Mouse (Mus musculus) heart, embryonic 13.5 days (tissue): ENCODE data around the gene Kmt2e. TPM values are rescaled to one million over a fixed set of nuclear protein-coding genes. Genes with fewer than 3 reads are reported as not detected.

Experiments used
- ATAC-seq: fragments of 200-750 bp; cut with Nextera tagmentation; 2 replicates; pipeline ENCODE4 v1.8.0; 2017; ENCODE audit warnings: moderate TSS enrichment; ENCODE audit not compliant: insufficient number of reproducible peaks, low FRiP score, low TSS enrichment; ENCODE audit errors: extremely low read depth
- H3K27ac ChIP-seq: fragments of 300-500 bp; sonication (generic); replicated peaks from 2 replicates; pipeline ENCODE4 v1.5.1; 2015; ENCODE audit warnings: moderate library complexity, mild to moderate bottlenecking, inconsistent platforms
- H3K27me3 ChIP-seq: fragments of 300-500 bp; sonication (generic); replicated peaks from 2 replicates; pipeline ENCODE4 v1.6.1; 2015; ENCODE audit warnings: mild to moderate bottlenecking, inconsistent platforms
- H3K36me3 ChIP-seq: fragments of 300-500 bp; sonication (generic); 2 replicates; pipeline ENCODE4 v1.6.1; 2015; ENCODE audit warnings: mild to moderate bottlenecking, inconsistent platforms
- H3K4me1 ChIP-seq: fragments of 300-500 bp; sonication (generic); 2 replicates; pipeline ENCODE4 v1.6.1; 2015; ENCODE audit warnings: inconsistent platforms
- H3K4me2 ChIP-seq: fragments of 300-500 bp; sonication (generic); 2 replicates; pipeline ENCODE4 v1.6.1; 2015; ENCODE audit warnings: inconsistent platforms, mild to moderate bottlenecking, moderate library complexity
- H3K4me3 ChIP-seq: fragments of 300-500 bp; sonication (generic); 2 replicates; pipeline ENCODE4 v1.5.1; 2015; ENCODE audit warnings: moderate library complexity, mild to moderate bottlenecking, inconsistent platforms
- H3K9ac ChIP-seq: fragments of 300-500 bp; sonication (generic); 2 replicates; pipeline ENCODE4 v1.6.1; 2015; ENCODE audit warnings: inconsistent platforms, mild to moderate bottlenecking, moderate library complexity
- H3K9me3 ChIP-seq: fragments of 300-500 bp; sonication (generic); 2 replicates; pipeline ENCODE4 v1.6.1; 2016; ENCODE audit warnings: inconsistent platforms
- WGBS: fragments of 180-500 bp; shearing (Covaris S2); methylation state at CpG from one replicate; pipeline ENCODE4 v1.1.7; 2015; ENCODE audit warnings: mixed read lengths; 5-methylcytosine and 5-hydroxymethylcytosine counted together
- polyA plus RNA-seq: library from polyadenylated mRNA; unstranded; fragments of >200 nt; fragmentation: Nextera tagmentation; extraction: Ambion mirVana; gene quantifications from 2 replicates; pipeline ENCODE4 v1.2.1, GENCODE M21; 2015

The Kmt2e gene
- polyA plus RNA-seq, 1 experiment from 2014 or later: 61.7 TPM

GRCm38 (mm10) chr5:23410718-23411101, 23.5 kb upstream of the Kmt2e start:
- WGBS: 75% methylated on average over 2 of the region's 2 CpGs
- Histone ChIP-seq H3K27me3 (no peaks in the 10 kb centered on the region), H3K4me1 (peaks cover 88% of the 10 kb centered on the region), H3K36me3 (peaks cover 39% of the 10 kb centered on the region), H3K27ac (peak overlapping the region; percentile 74), H3K4me3 (no peak overlapping the region), H3K9me3 (no peaks in the 10 kb centered on the region), H3K9ac (0 out of 2 replicates have a peak overlapping the region, but pooled peaks have one; percentile 11), H3K4me2 (0 out of 2 replicates have a peak overlapping the region, but pooled peaks have one; percentile 2)
- no peak for ATAC-seq

GRCm38 (mm10) chr5:23411640-23412039, 22.6 kb upstream of the Kmt2e start:
- H3K9me3 ChIP-seq: no peaks in the 10 kb centered on the region
- no peak overlapping the region for H3K4me2 ChIP-seq
- no peak for ATAC-seq
- no peak overlapping the region for H3K4me3 ChIP-seq
- H3K9ac ChIP-seq: no peak overlapping the region
- peaks cover 97% of the 10 kb centered on the region for H3K4me1 ChIP-seq
- WGBS: 90% methylated on average over 10 of the region's 10 CpGs
- 0 out of 2 replicates have a peak overlapping the region, but pooled peaks have one; percentile 12 for H3K27ac ChIP-seq
- H3K36me3 ChIP-seq: peaks cover 31% of the 10 kb centered on the region
- H3K27me3 ChIP-seq: no peaks in the 10 kb centered on the region

- H3K4me1 ChIP-seq: peaks cover 99% of the 10 kb centered on the region
- 0 out of 2 replicates have a peak overlapping the region, but pooled peaks have one; percentile 14 for H3K9ac ChIP-seq
- WGBS: 50% methylated on average over 5 of the region's 5 CpGs
- peaks cover 37% of the 10 kb centered on the region for H3K36me3 ChIP-seq
- no peak overlapping the region for H3K4me2 ChIP-seq
- ATAC-seq: no peak
- H3K27ac ChIP-seq: 0 out of 2 replicates have a peak overlapping the region, but pooled peaks have one; percentile 28
- no peaks in the 10 kb centered on the region for H3K9me3 ChIP-seq
- no peak overlapping the region for H3K4me3 ChIP-seq
- no peaks in the 10 kb centered on the region for H3K27me3 ChIP-seq
Measured at GRCm38 (mm10) chr5:23412247-23412948, 21.8 kb upstream of the Kmt2e start.

- H3K36me3 ChIP-seq: peaks cover 37% of the 10 kb centered on the region
- H3K9me3 ChIP-seq: no peaks in the 10 kb centered on the region
- 74% methylated on average over 4 of the region's 4 CpGs for WGBS
- no peak for ATAC-seq
- H3K27me3 ChIP-seq: no peaks in the 10 kb centered on the region
- H3K27ac ChIP-seq: peak overlapping the region; percentile 28; the same call in 1 of the 2 replicates
- peak overlapping the region; percentile 44 for H3K9ac ChIP-seq
- H3K4me2 ChIP-seq: no peak overlapping the region
- no peak overlapping the region for H3K4me3 ChIP-seq
- H3K4me1 ChIP-seq: peaks cover 99% of the 10 kb centered on the region
Measured at GRCm38 (mm10) chr5:23413058-23413457, 21.2 kb upstream of the Kmt2e start.

- 60% methylated on average over 12 of the region's 12 CpGs for WGBS
- ATAC-seq: no peak
- Histone ChIP-seq H3K4me3 (no peak overlapping the region), H3K27ac (peak overlapping the region; percentile 63), H3K36me3 (peaks cover 29% of the 10 kb centered on the region), H3K9ac (peak overlapping the region; percentile 57), H3K4me2 (0 out of 2 replicates have a peak overlapping the region, but pooled peaks have one; percentile 3), H3K27me3 (no peaks in the 10 kb centered on the region), H3K9me3 (no peaks in the 10 kb centered on the region), H3K4me1 (peaks cover 93% of the 10 kb centered on the region)
Measured at GRCm38 (mm10) chr5:23413575-23414470, 20.4 kb upstream of the Kmt2e start.

GRCm38 (mm10) chr5:23414490-23415126, 19.6 kb upstream of the Kmt2e start:
- no peak for ATAC-seq

GRCm38 (mm10) chr5:23415571-23416285, 18.5 kb upstream of the Kmt2e start:
- H3K27ac ChIP-seq: peak overlapping the region; percentile 71
- H3K27me3 ChIP-seq: no peaks in the 10 kb centered on the region
- 0 out of 2 replicates have a peak overlapping the region, but pooled peaks have one; percentile 1 for H3K9ac ChIP-seq
- H3K4me2 ChIP-seq: peak overlapping the region; percentile 39
- no peak; the same call in 1 of the 2 replicates for ATAC-seq
- H3K9me3 ChIP-seq: no peaks in the 10 kb centered on the region
- no peak overlapping the region for H3K4me3 ChIP-seq
- peaks cover 22% of the 10 kb centered on the region for H3K36me3 ChIP-seq
- 17% methylated on average over 7 of the region's 7 CpGs for WGBS
- H3K4me1 ChIP-seq: peaks cover 93% of the 10 kb centered on the region

More at GRCm38 (mm10) chr5:23414490-23415126, 19.6 kb upstream of the Kmt2e start:
- no peaks in the 10 kb centered on the region for H3K27me3 ChIP-seq
- 0 out of 2 replicates have a peak overlapping the region, but pooled peaks have one; percentile 3 for H3K4me2 ChIP-seq
- peaks cover 93% of the 10 kb centered on the region for H3K4me1 ChIP-seq
- peak overlapping the region; percentile 63 for H3K27ac ChIP-seq
- H3K36me3 ChIP-seq: peaks cover 26% of the 10 kb centered on the region
- WGBS: 36% methylated on average over 4 of the region's 4 CpGs
- H3K4me3 ChIP-seq: no peak overlapping the region
- H3K9ac ChIP-seq: peak overlapping the region; percentile 57
- no peaks in the 10 kb centered on the region for H3K9me3 ChIP-seq

- H3K4me3 ChIP-seq: no peak overlapping the region
- H3K4me2 ChIP-seq: peak overlapping the region; percentile 39
- H3K27me3 ChIP-seq: no peaks in the 10 kb centered on the region
- 0 out of 2 replicates have a peak overlapping the region, but pooled peaks have one; percentile 1 for H3K9ac ChIP-seq
- H3K4me1 ChIP-seq: peaks cover 90% of the 10 kb centered on the region
- peak overlapping the region; percentile 71 for H3K27ac ChIP-seq
- no peak for ATAC-seq
- H3K36me3 ChIP-seq: peaks cover 19% of the 10 kb centered on the region
- no peaks in the 10 kb centered on the region for H3K9me3 ChIP-seq
- WGBS: 33% methylated on average over 6 of the region's 6 CpGs
Measured at GRCm38 (mm10) chr5:23416286-23416643, 18.0 kb upstream of the Kmt2e start.

GRCm38 (mm10) chr5:23417716-23418115, 16.5 kb upstream of the Kmt2e start:
- H3K36me3 ChIP-seq: peaks cover 14% of the 10 kb centered on the region
- peak overlapping the region; percentile 84 for H3K9ac ChIP-seq
- H3K27ac ChIP-seq: peak overlapping the region; percentile 92
- ATAC-seq: no peak
- H3K27me3 ChIP-seq: no peaks in the 10 kb centered on the region
- peak overlapping the region; percentile 61 for H3K4me3 ChIP-seq
- 55% methylated on average over 2 of the region's 2 CpGs for WGBS
- H3K9me3 ChIP-seq: no peaks in the 10 kb centered on the region
- H3K4me1 ChIP-seq: peaks cover 76% of the 10 kb centered on the region
- H3K4me2 ChIP-seq: peak overlapping the region; percentile 84

GRCm38 (mm10) chr5:23418147-23418781, 16.0 kb upstream of the Kmt2e start:
- peak; percentile 84 for ATAC-seq
- WGBS: under 1% methylated on average over 40 of the region's 40 CpGs

More at GRCm38 (mm10) chr5:23418147-23418781, 16.0 kb upstream of the Kmt2e start:
- Histone ChIP-seq H3K9me3 (no peaks in the 10 kb centered on the region), H3K27me3 (no peaks in the 10 kb centered on the region), H3K36me3 (peaks cover 20% of the 10 kb centered on the region), H3K4me3 (peak overlapping the region; percentile 61), H3K27ac (peak overlapping the region; percentile 92), H3K4me2 (peak overlapping the region; percentile 84), H3K9ac (peak overlapping the region; percentile 84), H3K4me1 (peaks cover 73% of the 10 kb centered on the region)
